Mouse (Mus musculus): ENCODE measurements at regions not wholly inside any gene's neighbourhood (a gene's known extent, or its start where the extent isn't known, plus 50 kb on each side); places are given as distances from the start of the nearest gene placed in this dataset.
A peak's percentile ranks its signal among the peaks of the same experiment; 100 is the strongest.

GRCm38 (mm10) chr9:43461131-43461530, 150.5 kb downstream of the Trim29 start:
- Histone ChIP-seq H3K27me3 (ENCODE audit: control insufficient read depth, insufficient read depth, low read depth, low read length) (no peaks in the 10 kb centered on the region; the same call in 1 of the 2 replicates), H3K4me2 (ENCODE audit: low read length) (no peak overlapping the region), H3K4me3 (ENCODE audit: low read depth, low read length) (no peak overlapping the region), H3K27ac (ENCODE audit: low read length) (no peak overlapping the region), H3K36me3 (ENCODE audit: control insufficient read depth, insufficient read depth, low read length) (no peaks in the 10 kb centered on the region), H3K9me3 (replicated peaks; ENCODE audit: control insufficient read depth, low read length, poor library complexity, severe bottlenecking) (no peaks in the 10 kb centered on the region), H3K9ac (ENCODE audit: low read depth, low read length) (no peak overlapping the region), H3K4me1 (ENCODE audit: control insufficient read depth, insufficient read depth, low read length) (peaks cover 16% of the 10 kb centered on the region)
- 64% methylated on average over 2 of the region's 2 CpGs for WGBS
- no peak for ATAC-seq

- ATAC-seq = peak; percentile 62
- Histone ChIP-seq H3K27ac (ENCODE audit: low read length) (peak overlapping the region; percentile 25), H3K4me3 (ENCODE audit: low read depth, low read length) (no peak overlapping the region), H3K9me3 (replicated peaks; ENCODE audit: control insufficient read depth, low read length, poor library complexity, severe bottlenecking) (no peaks in the 10 kb centered on the region), H3K27me3 (ENCODE audit: control insufficient read depth, insufficient read depth, low read depth, low read length) (no peaks in the 10 kb centered on the region; the same call in 1 of the 2 replicates), H3K4me2 (ENCODE audit: low read length) (no peak overlapping the region), H3K9ac (ENCODE audit: low read depth, low read length) (no peak overlapping the region), H3K36me3 (ENCODE audit: control insufficient read depth, insufficient read depth, low read length) (no peaks in the 10 kb centered on the region), H3K4me1 (ENCODE audit: control insufficient read depth, insufficient read depth, low read length) (peaks cover 16% of the 10 kb centered on the region)
- 85% methylated on average over 13 of the region's 13 CpGs for WGBS
These were observed 152.9 kb downstream of the Trim29 start for GRCm38 (mm10) chr9:43463445-43464090.

GRCm38 (mm10) chr9:43465129-43465528, 154.5 kb downstream of the Trim29 start:
- no peaks in the 10 kb centered on the region for H3K36me3 ChIP-seq (ENCODE audit: control insufficient read depth, insufficient read depth, low read length)
- no peaks in the 10 kb centered on the region for H3K27me3 ChIP-seq (ENCODE audit: control insufficient read depth, insufficient read depth, low read depth, low read length)
- H3K9ac ChIP-seq (ENCODE audit: low read depth, low read length) = no peak overlapping the region
- no peak overlapping the region for H3K4me3 ChIP-seq (ENCODE audit: low read depth, low read length)
- 48% methylated on average over 2 of the region's 2 CpGs for WGBS
- no peak overlapping the region for H3K27ac ChIP-seq (ENCODE audit: low read length)
- H3K4me1 ChIP-seq (ENCODE audit: control insufficient read depth, insufficient read depth, low read length) = peaks cover 16% of the 10 kb centered on the region
- H3K4me2 ChIP-seq (ENCODE audit: low read length) = no peak overlapping the region
- ATAC-seq = no peak
- H3K9me3 ChIP-seq (replicated peaks; ENCODE audit: control insufficient read depth, low read length, poor library complexity, severe bottlenecking) = no peaks in the 10 kb centered on the region

GRCm38 (mm10) chr9:43465731-43466330, 155.2 kb downstream of the Trim29 start:
- Histone ChIP-seq H3K4me3 (ENCODE audit: low read depth, low read length) (no peak overlapping the region), H3K4me2 (ENCODE audit: low read length) (no peak overlapping the region), H3K9ac (ENCODE audit: low read depth, low read length) (no peak overlapping the region), H3K9me3 (replicated peaks; ENCODE audit: control insufficient read depth, low read length, poor library complexity, severe bottlenecking) (no peaks in the 10 kb centered on the region), H3K27ac (ENCODE audit: low read length) (no peak overlapping the region), H3K4me1 (ENCODE audit: control insufficient read depth, insufficient read depth, low read length) (peaks cover 16% of the 10 kb centered on the region), H3K27me3 (ENCODE audit: control insufficient read depth, insufficient read depth, low read depth, low read length) (no peaks in the 10 kb centered on the region), H3K36me3 (ENCODE audit: control insufficient read depth, insufficient read depth, low read length) (no peaks in the 10 kb centered on the region)
- ATAC-seq = no peak
- WGBS = 73% methylated on average over 8 of the region's 8 CpGs

- Histone ChIP-seq H3K27me3 (ENCODE audit: control insufficient read depth, insufficient read depth, low read depth, low read length) (no peaks in the 10 kb centered on the region), H3K9me3 (replicated peaks; ENCODE audit: control insufficient read depth, low read length, poor library complexity, severe bottlenecking) (no peaks in the 10 kb centered on the region), H3K4me2 (ENCODE audit: low read length) (no peak overlapping the region), H3K9ac (ENCODE audit: low read depth, low read length) (no peak overlapping the region), H3K4me3 (ENCODE audit: low read depth, low read length) (no peak overlapping the region), H3K36me3 (ENCODE audit: control insufficient read depth, insufficient read depth, low read length) (no peaks in the 10 kb centered on the region), H3K27ac (ENCODE audit: low read length) (no peak overlapping the region), H3K4me1 (ENCODE audit: control insufficient read depth, insufficient read depth, low read length) (peaks cover 17% of the 10 kb centered on the region)
- WGBS = 57% methylated on average over 3 of the region's 3 CpGs
- ATAC-seq = no peak
These were observed 156.2 kb downstream of the Trim29 start for GRCm38 (mm10) chr9:43466883-43467282.

- Histone ChIP-seq H3K4me1 (ENCODE audit: control insufficient read depth, insufficient read depth, low read length) (peaks cover 9% of the 10 kb centered on the region; the same call in 1 of the 2 replicates), H3K4me3 (ENCODE audit: low read depth, low read length) (no peak overlapping the region), H3K27ac (ENCODE audit: low read length) (no peak overlapping the region), H3K9ac (ENCODE audit: low read depth, low read length) (no peak overlapping the region), H3K27me3 (ENCODE audit: control insufficient read depth, insufficient read depth, low read depth, low read length) (no peaks in the 10 kb centered on the region), H3K9me3 (replicated peaks; ENCODE audit: control insufficient read depth, low read length, poor library complexity, severe bottlenecking) (no peaks in the 10 kb centered on the region), H3K4me2 (ENCODE audit: low read length) (no peak overlapping the region), H3K36me3 (ENCODE audit: control insufficient read depth, insufficient read depth, low read length) (no peaks in the 10 kb centered on the region)
- no peak for ATAC-seq
- WGBS = 91% methylated on average over 10 of the region's 10 CpGs
These were observed 158.6 kb downstream of the Trim29 start for GRCm38 (mm10) chr9:43469215-43469614.

GRCm38 (mm10) chr9:43472231-43472630, 161.6 kb downstream of the Trim29 start:
- Histone ChIP-seq H3K9ac (ENCODE audit: low read depth, low read length) (no peak overlapping the region), H3K4me2 (ENCODE audit: low read length) (no peak overlapping the region), H3K27ac (ENCODE audit: low read length) (no peak overlapping the region), H3K4me3 (ENCODE audit: low read depth, low read length) (no peak overlapping the region), H3K27me3 (ENCODE audit: control insufficient read depth, insufficient read depth, low read depth, low read length) (no peaks in the 10 kb centered on the region), H3K9me3 (replicated peaks; ENCODE audit: control insufficient read depth, low read length, poor library complexity, severe bottlenecking) (no peaks in the 10 kb centered on the region), H3K36me3 (ENCODE audit: control insufficient read depth, insufficient read depth, low read length) (no peaks in the 10 kb centered on the region), H3K4me1 (ENCODE audit: control insufficient read depth, insufficient read depth, low read length) (peaks cover 9% of the 10 kb centered on the region; the same call in 1 of the 2 replicates)
- 73% methylated on average over 2 of the region's 2 CpGs for WGBS
- no peak for ATAC-seq

- 86% methylated on average over 1 of the region's 1 CpGs for WGBS
- 0 out of 2 replicates have a peak, but pooled peaks have one; percentile 11 for ATAC-seq
- H3K36me3 ChIP-seq (ENCODE audit: control insufficient read depth, insufficient read depth, low read length) = no peaks in the 10 kb centered on the region
- no peak overlapping the region for H3K27ac ChIP-seq (ENCODE audit: low read length)
- no peak overlapping the region for H3K4me3 ChIP-seq (ENCODE audit: low read depth, low read length)
- H3K27me3 ChIP-seq (ENCODE audit: control insufficient read depth, insufficient read depth, low read depth, low read length) = no peaks in the 10 kb centered on the region
- no peak overlapping the region for H3K9ac ChIP-seq (ENCODE audit: low read depth, low read length)
- H3K4me1 ChIP-seq (ENCODE audit: control insufficient read depth, insufficient read depth, low read length) = peaks cover 9% of the 10 kb centered on the region; the same call in 1 of the 2 replicates
- no peak overlapping the region for H3K4me2 ChIP-seq (ENCODE audit: low read length)
- no peaks in the 10 kb centered on the region for H3K9me3 ChIP-seq (replicated peaks; ENCODE audit: control insufficient read depth, low read length, poor library complexity, severe bottlenecking)
These were observed 162.5 kb downstream of the Trim29 start for GRCm38 (mm10) chr9:43473164-43473563.

- no peak overlapping the region for H3K9ac ChIP-seq (ENCODE audit: low read depth, low read length)
- H3K4me2 ChIP-seq (ENCODE audit: low read length) = no peak overlapping the region
- peaks cover 9% of the 10 kb centered on the region; the same call in 1 of the 2 replicates for H3K4me1 ChIP-seq (ENCODE audit: control insufficient read depth, insufficient read depth, low read length)
- H3K27ac ChIP-seq (ENCODE audit: low read length) = no peak overlapping the region
- H3K36me3 ChIP-seq (ENCODE audit: control insufficient read depth, insufficient read depth, low read length) = no peaks in the 10 kb centered on the region
- H3K9me3 ChIP-seq (replicated peaks; ENCODE audit: control insufficient read depth, low read length, poor library complexity, severe bottlenecking) = no peaks in the 10 kb centered on the region
- peak; percentile 39; the same call in 1 of the 2 replicates for ATAC-seq
- H3K4me3 ChIP-seq (ENCODE audit: low read depth, low read length) = no peak overlapping the region
- WGBS = 44% methylated on average over 16 of the region's 16 CpGs
- H3K27me3 ChIP-seq (ENCODE audit: control insufficient read depth, insufficient read depth, low read depth, low read length) = no peaks in the 10 kb centered on the region
These were observed 163.1 kb downstream of the Trim29 start for GRCm38 (mm10) chr9:43473601-43474302.
